Mouse (Mus musculus): ENCODE data around the gene Aldh1b1. TPM values are rescaled to one million over a fixed set of nuclear protein-coding genes. Genes with fewer than 3 reads are reported as not detected.

Aldh1b1 gene
- polyA plus RNA-seq, 1 experiment from 2014 or later: 10.5 TPM

DNA sequence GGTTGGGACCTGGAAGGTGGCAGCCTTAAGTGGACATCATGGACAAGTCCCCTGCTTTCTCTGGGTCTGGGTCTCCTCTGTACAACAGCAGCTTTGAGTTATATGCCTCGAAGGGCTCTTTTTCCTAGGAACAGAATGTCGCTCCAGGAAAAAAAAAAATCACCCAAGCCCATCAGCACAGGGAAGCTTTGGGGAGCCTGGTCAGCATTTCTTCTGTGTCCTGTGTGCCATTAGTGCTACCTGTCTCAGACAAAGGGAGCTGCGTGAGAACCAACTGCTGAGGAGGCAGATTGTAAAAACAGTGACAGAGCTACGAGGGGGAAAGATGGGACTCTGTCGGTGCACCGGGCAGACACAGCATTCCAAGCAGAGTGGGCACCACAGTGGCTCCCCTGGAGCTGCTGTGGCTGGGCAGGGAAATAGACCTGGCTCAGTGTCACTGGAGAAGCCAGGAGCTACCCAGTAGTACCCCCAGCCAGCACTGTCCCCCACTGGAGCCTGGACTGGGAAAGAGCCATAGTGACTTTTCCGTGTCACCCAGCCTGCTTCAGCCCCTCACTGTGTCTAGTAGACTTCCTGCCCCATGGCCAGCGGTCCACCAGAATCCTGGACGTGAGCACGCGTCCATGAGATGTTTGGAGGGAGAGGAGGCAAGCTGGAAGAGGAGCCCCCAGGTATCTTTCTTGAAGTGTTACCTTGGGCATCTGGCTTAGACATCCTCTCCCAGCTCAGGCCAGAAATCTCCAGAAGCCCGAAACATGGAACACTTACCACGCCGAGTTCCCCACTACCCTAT lies 26.1 kb downstream of the Aldh1b1 start:
- WGBS: 34% methylated on average over 14 of the region's 14 CpGs
- ATAC-seq (replicated peaks; ENCODE audit: low FRiP score): no peak
- H3K9me3 ChIP-seq (ENCODE audit: control insufficient read depth, low read length): no peaks in the 10 kb centered on the region
- DNase-seq (ENCODE audit: low spot score): no peak
- no peak overlapping the region for H3K9ac ChIP-seq (ENCODE audit: low read depth, low read length)
- H3K27ac ChIP-seq (ENCODE audit: low read depth, low read length): no peak overlapping the region
- peaks cover 75% of the 10 kb centered on the region for H3K27me3 ChIP-seq (replicated peaks; ENCODE audit: control insufficient read depth, insufficient read depth, low read length)
- no peaks in the 10 kb centered on the region for H3K36me3 ChIP-seq (ENCODE audit: control insufficient read depth, insufficient read depth, low read length)
- H3K4me3 ChIP-seq (ENCODE audit: low read depth, low read length): no peak overlapping the region
- no peak overlapping the region for H3K4me2 ChIP-seq
- H3K4me1 ChIP-seq (replicated peaks; ENCODE audit: control insufficient read depth, insufficient read depth, low read length): peaks cover 6% of the 10 kb centered on the region

GRCm38 (mm10) chr4:45826275-45827040 lies 27.6 kb downstream of the Aldh1b1 start, which contains the start of gene Igfbpl1:
Igfbpl1 (minus strand) TSS chr4:45826923.
- no peaks in the 10 kb centered on the region for H3K36me3 ChIP-seq (ENCODE audit: control insufficient read depth, insufficient read depth, low read length)
- ATAC-seq (replicated peaks; ENCODE audit: low FRiP score): no peak
- H3K27me3 ChIP-seq (replicated peaks; ENCODE audit: control insufficient read depth, insufficient read depth, low read length): peaks cover 80% of the 10 kb centered on the region
- H3K9ac ChIP-seq (ENCODE audit: low read depth, low read length): no peak within 1 kb of the TSS
- H3K4me1 ChIP-seq (replicated peaks; ENCODE audit: control insufficient read depth, insufficient read depth, low read length): peaks cover 6% of the 10 kb centered on the region
- H3K4me3 ChIP-seq (ENCODE audit: low read depth, low read length): peak within 1 kb of the TSS; percentile 37
- no peak within 1 kb of the TSS for H3K27ac ChIP-seq (ENCODE audit: low read depth, low read length)
- no peak for DNase-seq (ENCODE audit: low spot score)
- 2% methylated on average over 91 of the region's 91 CpGs for WGBS
- H3K9me3 ChIP-seq (ENCODE audit: control insufficient read depth, low read length): no peaks in the 10 kb centered on the region
- peak within 1 kb of the TSS; percentile 62 for H3K4me2 ChIP-seq

DNA sequence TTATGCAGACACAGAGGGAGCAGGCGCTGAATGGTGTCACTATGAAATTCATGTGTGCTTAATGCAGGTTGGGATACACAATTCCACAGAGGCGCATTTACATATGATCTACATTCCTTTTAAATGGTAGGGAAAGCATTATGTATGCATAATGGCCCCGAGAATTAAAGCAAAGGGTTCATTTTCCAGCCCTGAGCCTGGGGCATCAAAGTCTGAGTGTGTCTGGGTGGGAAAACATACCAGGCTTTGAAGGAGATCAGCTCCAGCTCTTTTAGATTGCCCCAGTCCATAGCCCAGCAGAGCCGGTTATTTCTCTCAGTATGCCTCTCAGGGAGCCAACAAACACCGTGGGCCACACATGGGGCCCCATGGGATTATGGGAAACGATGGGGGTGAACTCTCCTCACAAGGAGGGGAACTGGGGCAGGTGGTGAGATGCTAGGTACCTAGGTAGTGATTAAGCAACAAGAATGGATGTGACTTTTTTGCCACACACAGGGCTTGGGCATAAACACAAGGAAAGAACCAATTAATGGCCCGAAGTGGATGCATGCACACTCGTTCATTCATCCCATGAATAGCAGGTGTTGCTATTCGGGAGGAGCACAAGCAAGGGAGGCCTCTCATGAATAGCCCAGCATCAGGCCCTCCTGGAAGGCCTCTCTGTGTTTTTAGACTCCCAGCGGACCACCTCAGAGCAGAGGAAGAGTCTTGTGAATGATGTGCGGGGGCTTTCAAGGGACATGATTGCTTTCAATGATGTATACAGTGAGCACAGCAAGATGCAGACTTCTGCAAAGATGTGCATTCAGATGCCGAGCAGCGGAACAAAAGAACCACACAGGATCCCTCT lies 31.3 kb downstream of the Aldh1b1 start:
- Histone ChIP-seq H3K27me3 (replicated peaks; ENCODE audit: control insufficient read depth, insufficient read depth, low read length) (peaks cover 54% of the 10 kb centered on the region), H3K4me3 (ENCODE audit: low read depth, low read length) (no peak overlapping the region), H3K9me3 (ENCODE audit: control insufficient read depth, low read length) (no peaks in the 10 kb centered on the region), H3K9ac (ENCODE audit: low read depth, low read length) (no peak overlapping the region), H3K36me3 (ENCODE audit: control insufficient read depth, insufficient read depth, low read length) (no peaks in the 10 kb centered on the region), H3K4me1 (replicated peaks; ENCODE audit: control insufficient read depth, insufficient read depth, low read length) (peaks cover 6% of the 10 kb centered on the region), H3K4me2 (no peak overlapping the region), H3K27ac (ENCODE audit: low read depth, low read length) (no peak overlapping the region)
- ATAC-seq (replicated peaks; ENCODE audit: low FRiP score) (no peak), DNase-seq (ENCODE audit: low spot score) (no peak)
- WGBS: 60% methylated on average over 13 of the region's 13 CpGs

DNA sequence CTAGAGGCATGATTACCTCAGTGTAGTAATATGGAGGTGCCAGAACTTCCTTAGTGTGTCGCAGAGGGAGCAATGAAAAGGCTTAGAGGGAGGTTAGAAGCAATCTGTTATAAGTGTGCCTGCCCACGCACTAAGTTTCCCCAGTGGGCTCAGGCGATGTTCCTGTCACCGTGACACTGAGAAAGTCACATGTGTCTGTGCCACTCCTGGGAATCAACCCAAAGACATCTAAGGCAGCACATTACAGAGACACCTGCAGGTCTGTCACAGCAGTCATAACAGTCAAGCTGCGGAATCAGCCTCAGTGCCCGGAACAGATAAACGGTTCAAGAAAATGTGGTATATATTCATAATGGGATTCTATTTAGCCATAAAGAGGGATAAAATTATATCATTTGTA lies 33.2 kb downstream of the Aldh1b1 start:
- DNase-seq (ENCODE audit: low spot score) (no peak), ATAC-seq (replicated peaks; ENCODE audit: low FRiP score) (no peak)
- no peak overlapping the region for H3K9ac ChIP-seq (ENCODE audit: low read depth, low read length)
- H3K27me3 ChIP-seq (replicated peaks; ENCODE audit: control insufficient read depth, insufficient read depth, low read length): peaks cover 36% of the 10 kb centered on the region
- no peak overlapping the region for H3K4me2 ChIP-seq
- H3K4me3 ChIP-seq (ENCODE audit: low read depth, low read length): no peak overlapping the region
- WGBS: 88% methylated on average over 7 of the region's 7 CpGs
- no peak overlapping the region for H3K27ac ChIP-seq (ENCODE audit: low read depth, low read length)
- H3K4me1 ChIP-seq (replicated peaks; ENCODE audit: control insufficient read depth, insufficient read depth, low read length): no peaks in the 10 kb centered on the region
- no peaks in the 10 kb centered on the region for H3K36me3 ChIP-seq (ENCODE audit: control insufficient read depth, insufficient read depth, low read length)
- no peaks in the 10 kb centered on the region for H3K9me3 ChIP-seq (ENCODE audit: control insufficient read depth, low read length)

DNA sequence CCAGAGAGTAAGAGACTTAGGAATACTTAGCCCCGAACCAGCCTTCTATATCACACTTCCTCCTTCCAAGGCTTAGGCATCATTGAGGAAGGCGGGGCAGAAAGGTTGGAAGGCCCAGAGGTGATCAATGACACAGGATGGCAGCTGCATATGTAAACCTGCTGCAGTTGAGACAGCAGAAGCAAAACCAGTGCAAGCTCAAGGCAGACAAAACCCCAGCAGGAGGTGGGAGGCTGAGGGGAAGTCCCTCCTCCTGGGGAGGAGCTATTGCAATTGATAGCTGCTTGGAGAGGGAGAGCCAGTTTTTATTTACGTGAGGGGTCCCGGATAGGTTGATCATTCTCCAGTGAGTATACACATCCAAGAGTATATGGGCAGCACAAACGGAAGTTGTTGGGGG lies 34.6 kb downstream of the Aldh1b1 start:
- no peak for DNase-seq (ENCODE audit: low spot score)

GRCm38 (mm10) chr4:45844355-45844754 lies 45.5 kb downstream of the Aldh1b1 start:
- Histone ChIP-seq H3K27ac (ENCODE audit: low read depth, low read length) (no peak overlapping the region), H3K27me3 (replicated peaks; ENCODE audit: control insufficient read depth, insufficient read depth, low read length) (peaks cover 6% of the 10 kb centered on the region; the same call in 1 of the 2 replicates), H3K4me3 (ENCODE audit: low read depth, low read length) (no peak overlapping the region), H3K4me1 (replicated peaks; ENCODE audit: control insufficient read depth, insufficient read depth, low read length) (0 out of 2 replicates have a peak, but pooled peaks cover 2% of the 10 kb centered on the region), H3K36me3 (ENCODE audit: control insufficient read depth, insufficient read depth, low read length) (no peaks in the 10 kb centered on the region), H3K9ac (ENCODE audit: low read depth, low read length) (no peak overlapping the region), H3K9me3 (ENCODE audit: control insufficient read depth, low read length) (no peaks in the 10 kb centered on the region), H3K4me2 (no peak overlapping the region)
- 38% methylated on average over 14 of the region's 14 CpGs for WGBS
- DNase-seq (ENCODE audit: low spot score): no peak
- ATAC-seq (replicated peaks; ENCODE audit: low FRiP score): no peak

More for the DNA sequence above, 34.6 kb downstream of the Aldh1b1 start:
- H3K4me3 ChIP-seq (ENCODE audit: low read depth, low read length): no peak overlapping the region
- H3K9ac ChIP-seq (ENCODE audit: low read depth, low read length): no peak overlapping the region
- no peak for ATAC-seq (replicated peaks; ENCODE audit: low FRiP score)
- H3K36me3 ChIP-seq (ENCODE audit: control insufficient read depth, insufficient read depth, low read length): no peaks in the 10 kb centered on the region
- H3K9me3 ChIP-seq (ENCODE audit: control insufficient read depth, low read length): no peaks in the 10 kb centered on the region
- no peaks in the 10 kb centered on the region for H3K4me1 ChIP-seq (replicated peaks; ENCODE audit: control insufficient read depth, insufficient read depth, low read length)
- H3K27me3 ChIP-seq (replicated peaks; ENCODE audit: control insufficient read depth, insufficient read depth, low read length): peaks cover 21% of the 10 kb centered on the region
- H3K4me2 ChIP-seq: no peak overlapping the region
- H3K27ac ChIP-seq (ENCODE audit: low read depth, low read length): no peak overlapping the region
- whole genome bisulfite sequencing: 37% methylated on average over 5 of the region's 5 CpGs

DNA sequence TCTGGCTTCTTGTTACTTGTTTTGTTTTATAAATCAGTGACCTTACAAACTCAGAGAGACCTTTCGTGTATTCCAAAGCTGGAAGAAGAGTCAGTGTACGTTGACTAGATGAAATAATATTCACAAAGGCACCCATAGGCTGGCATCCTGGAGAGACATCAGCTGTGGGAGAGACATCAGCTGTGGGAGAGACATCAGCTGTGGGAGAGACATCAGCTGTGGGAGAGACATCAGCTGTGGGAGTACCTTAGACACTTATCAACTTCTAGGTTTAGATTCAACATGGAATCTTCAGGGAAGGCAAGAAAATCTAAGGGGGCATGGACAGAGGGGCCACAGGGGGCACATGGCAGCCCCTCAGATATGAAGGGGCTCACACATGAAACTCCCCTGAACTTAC lies 47.4 kb downstream of the Aldh1b1 start:
- DNase-seq (ENCODE audit: low spot score) (no peak), ATAC-seq (replicated peaks; ENCODE audit: low FRiP score) (no peak)
- no peak overlapping the region for H3K4me2 ChIP-seq
- no peak overlapping the region for H3K4me3 ChIP-seq (ENCODE audit: low read depth, low read length)
- H3K9me3 ChIP-seq (ENCODE audit: control insufficient read depth, low read length): no peaks in the 10 kb centered on the region
- H3K9ac ChIP-seq (ENCODE audit: low read depth, low read length): no peak overlapping the region
- H3K4me1 ChIP-seq (replicated peaks; ENCODE audit: control insufficient read depth, insufficient read depth, low read length): 0 out of 2 replicates have a peak, but pooled peaks cover 2% of the 10 kb centered on the region
- no peaks in the 10 kb centered on the region for H3K36me3 ChIP-seq (ENCODE audit: control insufficient read depth, insufficient read depth, low read length)
- peaks cover 9% of the 10 kb centered on the region; the same call in 1 of the 2 replicates for H3K27me3 ChIP-seq (replicated peaks; ENCODE audit: control insufficient read depth, insufficient read depth, low read length)
- 74% methylated on average over 2 of the region's 2 CpGs for WGBS
- H3K27ac ChIP-seq (ENCODE audit: low read depth, low read length): no peak overlapping the region

DNA sequence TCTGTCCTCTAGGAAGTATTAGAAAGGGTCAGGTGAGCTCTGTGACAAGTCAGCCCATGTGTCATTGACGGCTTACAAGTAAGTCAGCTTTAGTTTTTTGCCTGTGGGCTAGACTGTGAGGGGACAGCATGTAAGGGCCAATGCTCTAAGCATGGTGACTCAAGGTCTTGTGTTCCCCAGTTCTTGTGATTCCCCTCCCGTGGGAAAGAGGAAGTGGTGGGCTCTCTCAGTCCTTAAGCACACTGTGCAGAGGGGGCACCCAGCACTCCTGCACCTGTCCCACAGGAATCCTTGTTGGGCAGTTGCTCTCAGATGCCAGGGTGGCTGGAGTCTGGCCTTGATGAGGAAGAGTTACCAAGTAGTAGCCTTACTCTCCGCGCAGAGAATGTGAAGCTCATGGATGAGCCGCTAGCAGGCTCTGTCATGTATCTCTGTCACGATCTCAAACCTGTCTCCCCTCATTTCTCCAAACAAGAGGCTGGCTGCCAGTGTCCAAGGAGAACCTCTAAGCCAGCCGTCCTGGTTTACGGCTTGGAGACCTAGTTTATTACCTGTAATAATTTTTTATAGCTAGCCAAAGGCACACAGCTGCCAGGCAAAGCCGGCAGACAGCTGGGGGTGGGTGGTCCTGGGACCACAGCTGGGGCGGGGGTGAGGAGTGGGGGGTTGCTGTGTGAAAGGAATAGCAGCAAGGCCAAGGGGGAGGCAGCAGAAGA lies 49.4 kb downstream of the Aldh1b1 start, which contains the start of gene Stra6l:
Gene Stra6l, plus strand, starts transcription at position 556 of the 716 bp plus-strand sequence.
- Histone ChIP-seq H3K4me2 (peak within 1 kb of the TSS; percentile 40), H3K4me3 (ENCODE audit: low read depth, low read length) (peak within 1 kb of the TSS; percentile 3; the same call in 1 of the 2 replicates)

More for the DNA sequence above, 49.4 kb downstream of the Aldh1b1 start, which contains the start of gene Stra6l:
- DNase-seq (ENCODE audit: low spot score) (no peak), ATAC-seq (replicated peaks; ENCODE audit: low FRiP score) (no peak)
- Histone ChIP-seq H3K36me3 (ENCODE audit: control insufficient read depth, insufficient read depth, low read length) (no peaks in the 10 kb centered on the region), H3K27me3 (replicated peaks; ENCODE audit: control insufficient read depth, insufficient read depth, low read length) (peaks cover 9% of the 10 kb centered on the region; the same call in 1 of the 2 replicates), H3K9me3 (ENCODE audit: control insufficient read depth, low read length) (no peaks in the 10 kb centered on the region), H3K27ac (ENCODE audit: low read depth, low read length) (no peak within 1 kb of the TSS), H3K9ac (ENCODE audit: low read depth, low read length) (no peak within 1 kb of the TSS), H3K4me1 (replicated peaks; ENCODE audit: control insufficient read depth, insufficient read depth, low read length) (0 out of 2 replicates have a peak, but pooled peaks cover 2% of the 10 kb centered on the region)
- WGBS: 39% methylated on average over 10 of the region's 10 CpGs

Measured in liver, embryonic 11.5 days (tissue).